Mouse (Mus musculus) embryonic fibroblast, embryonic 13.5 days (primary cell): ENCODE measurements around the gene Ccdc186.

Experiments
- CTCF ChIP-seq: IDR thresholded peaks from 2 replicates; pipeline ENCODE4 v1.5.1; 2011; ENCODE audit warnings: mild to moderate bottlenecking, control low read depth, low read length, moderate library complexity, borderline replicate concordance; ENCODE audit not compliant: insufficient read depth
- POLR2A ChIP-seq: IDR thresholded peaks from 2 replicates; pipeline ENCODE4 v1.6.1; 2011; ENCODE audit warnings: low read depth, mild to moderate bottlenecking, control low read depth, low read length, moderate library complexity

DNA sequence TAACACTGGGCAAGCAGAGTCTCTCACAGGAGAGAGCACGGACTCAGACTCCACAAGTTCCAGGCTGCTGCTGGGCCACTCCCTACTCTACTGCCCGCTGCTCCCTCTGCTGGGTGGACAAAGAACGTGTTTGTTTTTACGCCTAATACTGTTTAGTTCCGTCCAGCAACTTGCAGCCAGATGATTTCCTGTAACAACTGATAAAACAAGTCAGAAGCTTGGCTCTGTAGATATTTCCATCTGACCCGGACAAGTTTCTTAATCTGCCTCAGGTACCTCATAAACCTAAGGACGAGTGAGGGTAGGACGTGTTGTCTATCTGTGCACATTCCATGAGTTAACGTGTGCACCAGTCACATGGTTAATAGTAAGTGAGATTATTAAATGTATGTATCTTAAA lies 10.4 kb downstream of the Ccdc186 start:
- TF ChIP-seq POLR2A = no peak
- peak; percentile 53; the same call in 1 of the 2 replicates for TF ChIP-seq CTCF
